Mouse (Mus musculus): Measurements from ENCODE around the gene Gkn1.

- no peak for TF ChIP-seq CTCF (IDR thresholded peaks at IDR 0.05; ENCODE audit: extremely low read depth, insufficient read depth, insufficient read length, insufficient replicate concordance)
- no peak for TF ChIP-seq POLR2A (IDR thresholded peaks at IDR 0.05; ENCODE audit: low read depth, low read length)
Measured at GRCm38 (mm10) chr6:87394783-87395182, 44.0 kb upstream of the Gkn1 start.
